Mouse (Mus musculus): ENCODE results near the gene Ccser2.

- no peak for TF ChIP-seq POLR2A (IDR thresholded peaks at IDR 0.05; ENCODE audit: borderline replicate concordance, low read depth, low read length)
- no peak for TF ChIP-seq CTCF (IDR thresholded peaks at IDR 0.05; ENCODE audit: low read depth, low read length)
Measured at GRCm38 (mm10) chr14:36989784-36990183, 21.2 kb upstream of the Ccser2 start.
